ENCODE assay signal across 21 mouse cellular contexts in genomic region chr13:12018046-12018445, GRCm38 (mm10).
DNase-seq lines count a peak whose midpoint lies in the region; ATAC-seq lines count a peak whose summit lies in the region.
"Had no signal": no experiment of that assay in that cellular context is flagged by ENCODE, and none has a peak within 500 bp of the region (broad histone marks: within the 10 kb centered on the region; RNA-seq: fewer than 3 reads in every experiment).

No protein-coding gene starts in this region.

- H3K27ac ChIP-seq in hindbrain, embryonic 12.5 days, result no peak overlapping the region
- no peak overlapping the region for H3K27ac ChIP-seq in hindbrain, embryonic 11.5 days (ENCODE audit: low read depth, low read length)
- 0 out of 2 replicates have a peak overlapping the region, but pooled peaks have one; percentile 2 for H3K27ac ChIP-seq in neural tube, embryonic 13.5 days (replicated peaks)
- H3K27ac ChIP-seq in limb, embryonic 10.5 days, result no peak overlapping the region
- H3K27ac ChIP-seq: heart, embryonic 15.5 days; kidney, embryonic 15.5 days; stomach, embryonic 15.5 days had no signal

- H3K4me2 ChIP-seq in hindbrain, embryonic 12.5 days (replicated peaks), result no peak overlapping the region
- H3K4me2 ChIP-seq in hindbrain, embryonic 11.5 days (replicated peaks; ENCODE audit: low read depth, low read length), result no peak overlapping the region
- H3K4me2 ChIP-seq in neural tube, embryonic 13.5 days, result no peak overlapping the region
- H3K4me2 ChIP-seq: heart, embryonic 15.5 days; kidney, embryonic 15.5 days; liver, embryonic 11.5 days; lung, embryonic 14.5 days; stomach, embryonic 15.5 days had no signal

- H3K9ac ChIP-seq in hindbrain, embryonic 12.5 days, result no peak overlapping the region
- no peak overlapping the region for H3K9ac ChIP-seq in hindbrain, embryonic 11.5 days (ENCODE audit: low read depth, low read length)
- no peak overlapping the region for H3K9ac ChIP-seq in neural tube, embryonic 13.5 days
- H3K9ac ChIP-seq: heart, embryonic 15.5 days; kidney, embryonic 15.5 days; lung, embryonic 14.5 days; stomach, embryonic 15.5 days had no signal

- H3K27me3 ChIP-seq in hindbrain, embryonic 12.5 days, result no peaks in the 10 kb centered on the region
- H3K27me3 ChIP-seq in hindbrain, embryonic 11.5 days (ENCODE audit: control insufficient read depth, insufficient read depth, low read length), result no peaks in the 10 kb centered on the region
- no peaks in the 10 kb centered on the region for H3K27me3 ChIP-seq in neural tube, embryonic 13.5 days
- no peaks in the 10 kb centered on the region for H3K27me3 ChIP-seq in limb, embryonic 10.5 days (ENCODE audit: low read depth, poor library complexity, severe bottlenecking)
- H3K27me3 ChIP-seq: heart, embryonic 15.5 days; kidney, embryonic 15.5 days; stomach, embryonic 15.5 days had no signal

- H3K9me3 ChIP-seq in hindbrain, embryonic 12.5 days (replicated peaks), result no peaks in the 10 kb centered on the region
- no peaks in the 10 kb centered on the region for H3K9me3 ChIP-seq in hindbrain, embryonic 11.5 days (ENCODE audit: control insufficient read depth, low read length)
- no peaks in the 10 kb centered on the region for H3K9me3 ChIP-seq in neural tube, embryonic 13.5 days
- no peaks in the 10 kb centered on the region for H3K9me3 ChIP-seq in limb, embryonic 10.5 days (replicated peaks)
- H3K9me3 ChIP-seq: heart, embryonic 15.5 days; kidney, embryonic 15.5 days; stomach, embryonic 15.5 days had no signal

- no peaks in the 10 kb centered on the region for H3K4me1 ChIP-seq in hindbrain, embryonic 12.5 days
- no peaks in the 10 kb centered on the region for H3K4me1 ChIP-seq in hindbrain, embryonic 11.5 days (replicated peaks; ENCODE audit: control insufficient read depth, insufficient read depth, low read length)
- H3K4me1 ChIP-seq in neural tube, embryonic 13.5 days (replicated peaks), result peaks cover 10% of the 10 kb centered on the region; the same call in 1 of the 2 replicates
- no peaks in the 10 kb centered on the region for H3K4me1 ChIP-seq in limb, embryonic 10.5 days
- H3K4me1 ChIP-seq: kidney, embryonic 15.5 days; stomach, embryonic 15.5 days had no signal

- no peak for DNase-seq in hindbrain, embryonic 11.5 days (ENCODE audit: low spot score)
- DNase-seq in MN1 (ENCODE audit: low spot score) (peak; percentile 64), ZHBTc4 (ENCODE audit: low read depth, low spot score) (peak; percentile 7)
- DNase-seq in gastrocnemius, postnatal 25 days, result no peak
- no peak for DNase-seq in limb, embryonic 10.5 days (ENCODE audit: low spot score)
- DNase-seq: cerebellum, adult 9-11 months; gastrocnemius, postnatal 14 days; layer of hippocampus, postnatal 36 days; left cerebral cortex, postnatal 4 days; lung, embryonic 14.5 days; lung, postnatal 4 days; right cerebral cortex, adult 18-20 months; spleen, adult 18-20 months; thymus, adult 2 months had no signal

- peak; percentile 21; the same call in 1 of the 2 replicates for ATAC-seq in hindbrain, embryonic 12.5 days (ENCODE audit: low FRiP score)
- no peak for ATAC-seq in hindbrain, embryonic 11.5 days (ENCODE audit: low FRiP score)
- peak; percentile 52; the same call in 1 of the 2 replicates for ATAC-seq in neural tube, embryonic 13.5 days (ENCODE audit: low read depth)
- ATAC-seq: inflammation-experienced regulatory T-cells, adult 6 months had no signal

- 78% methylated on average over 9 of the region's 9 CpGs for WGBS in hindbrain, embryonic 12.5 days
- 77% methylated on average over 9 of the region's 9 CpGs for WGBS in hindbrain, embryonic 11.5 days
- 69% methylated on average over 9 of the region's 9 CpGs for WGBS in neural tube, embryonic 13.5 days
- 84% methylated on average over 9 of the region's 9 CpGs for WGBS in limb, embryonic 10.5 days

- no peak overlapping the region for H3K4me3 ChIP-seq in hindbrain, embryonic 12.5 days
- no peak overlapping the region for H3K4me3 ChIP-seq in hindbrain, embryonic 11.5 days (ENCODE audit: low read depth, low read length)
- no peak overlapping the region for H3K4me3 ChIP-seq in neural tube, embryonic 13.5 days
- no peak overlapping the region for H3K4me3 ChIP-seq in limb, embryonic 10.5 days
- H3K4me3 ChIP-seq: heart, embryonic 15.5 days; kidney, embryonic 15.5 days; stomach, embryonic 15.5 days had no signal

- H3K36me3 ChIP-seq in hindbrain, embryonic 12.5 days, result no peaks in the 10 kb centered on the region
- H3K36me3 ChIP-seq in hindbrain, embryonic 11.5 days (ENCODE audit: control insufficient read depth, insufficient read depth, low read length), result no peaks in the 10 kb centered on the region
- no peaks in the 10 kb centered on the region for H3K36me3 ChIP-seq in neural tube, embryonic 13.5 days
- H3K36me3 ChIP-seq in limb, embryonic 10.5 days, result no peaks in the 10 kb centered on the region
- H3K36me3 ChIP-seq: heart, embryonic 15.5 days; kidney, embryonic 15.5 days; stomach, embryonic 15.5 days had no signal

Comparison
In these comparisons a context has a peak if more than half of its experiments do, and no peak if none do; other contexts are left out.
1. DNase-seq: peak in MN1 (single experiment) and ZHBTc4 (single experiment); none in hindbrain, embryonic 11.5 days (single experiment), gastrocnemius, postnatal 25 days (single experiment) and limb, embryonic 10.5 days (single experiment).